Mouse (Mus musculus): Measurements from ENCODE around the gene Alox12b. TPM values are rescaled to one million over a fixed set of nuclear protein-coding genes. Genes with fewer than 3 reads are reported as not detected.

Gene Alox12b
- polyA plus RNA-seq, 1 experiment, result not detected

GRCm38 (mm10) chr11:69179512-69179911 lies 22.7 kb downstream of the Alox12b start:
- Histone ChIP-seq H3K4me1 (ENCODE audit: control insufficient read depth, insufficient read depth, insufficient read length, low read length) (no peaks in the 10 kb centered on the region), H3K4me3 (ENCODE audit: insufficient read depth, low read depth, low read length) (no peak overlapping the region), H3K27ac (replicated peaks; ENCODE audit: low read depth, low read length) (no peak overlapping the region)

DNA sequence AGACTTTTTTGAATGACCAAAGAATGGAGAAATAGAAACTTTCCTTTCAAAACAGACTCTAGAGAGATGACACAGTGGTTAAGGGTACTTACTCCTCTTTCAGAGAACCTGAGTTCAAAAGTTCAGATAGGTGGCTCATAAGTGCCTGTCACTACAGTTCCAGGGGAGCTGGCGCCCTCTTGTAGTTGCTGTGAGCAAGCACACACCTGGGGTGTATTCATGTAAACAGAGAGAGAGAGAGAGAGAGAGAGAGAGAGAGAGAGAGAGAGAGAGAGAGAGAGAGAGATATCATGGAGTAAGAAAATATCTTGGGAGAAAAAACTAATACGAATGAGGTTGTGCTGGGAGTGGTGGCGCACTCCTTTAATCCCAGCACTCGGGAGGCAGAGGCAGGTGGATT lies 23.3 kb downstream of the Alox12b start:
- H3K27ac ChIP-seq (replicated peaks; ENCODE audit: low read depth, low read length), result no peak overlapping the region
- H3K4me1 ChIP-seq (ENCODE audit: control insufficient read depth, insufficient read depth, insufficient read length, low read length), result no peaks in the 10 kb centered on the region
- no peak overlapping the region for H3K4me3 ChIP-seq (ENCODE audit: insufficient read depth, low read depth, low read length)

DNA sequence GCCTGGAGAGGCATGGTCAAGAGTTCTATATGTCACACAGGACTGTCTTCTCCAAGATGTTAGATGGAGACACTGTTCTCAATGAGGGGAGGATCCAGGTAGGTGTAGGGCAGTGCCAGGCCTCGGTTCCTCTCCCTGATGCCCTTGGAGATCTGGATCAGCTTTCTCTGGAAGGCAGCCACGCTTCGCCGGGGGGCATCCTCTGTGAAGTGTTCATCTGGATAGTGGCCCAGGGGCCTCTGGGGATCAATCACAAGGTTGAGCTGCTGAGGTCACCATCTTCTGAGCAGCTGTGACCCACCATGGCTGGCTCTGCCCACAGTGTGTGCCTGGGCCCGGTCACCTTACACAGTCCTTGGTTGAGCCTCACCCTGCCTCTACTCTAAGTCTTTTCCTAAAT lies 28.2 kb downstream of the Alox12b start:
- Histone ChIP-seq H3K4me1 (ENCODE audit: control insufficient read depth, insufficient read depth, insufficient read length, low read length) (no peaks in the 10 kb centered on the region), H3K4me3 (ENCODE audit: insufficient read depth, low read depth, low read length) (no peak overlapping the region), H3K27ac (replicated peaks; ENCODE audit: low read depth, low read length) (no peak overlapping the region)

DNA sequence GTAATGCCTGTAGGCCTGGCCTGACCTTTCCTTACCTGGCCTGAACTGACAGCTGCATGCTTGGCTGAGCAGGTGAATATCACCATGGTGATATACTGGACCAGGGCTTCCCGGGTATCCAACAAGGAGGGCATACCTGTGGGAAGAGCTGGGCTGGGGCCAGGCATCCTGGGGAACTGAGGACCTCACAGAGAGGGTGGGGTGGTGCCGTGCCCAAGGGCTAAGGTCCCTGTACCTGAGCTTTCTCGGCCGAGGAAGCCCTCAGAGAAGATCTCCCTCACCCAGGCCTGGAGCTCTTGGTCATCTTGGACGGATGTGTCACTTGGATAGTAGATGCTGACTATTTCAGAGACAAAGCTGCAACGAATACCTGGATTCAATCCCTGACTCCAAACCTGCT lies 29.1 kb downstream of the Alox12b start:
- Histone ChIP-seq H3K4me1 (ENCODE audit: control insufficient read depth, insufficient read depth, insufficient read length, low read length) (no peaks in the 10 kb centered on the region), H3K4me3 (ENCODE audit: insufficient read depth, low read depth, low read length) (no peak overlapping the region), H3K27ac (replicated peaks; ENCODE audit: low read depth, low read length) (no peak overlapping the region)

DNA sequence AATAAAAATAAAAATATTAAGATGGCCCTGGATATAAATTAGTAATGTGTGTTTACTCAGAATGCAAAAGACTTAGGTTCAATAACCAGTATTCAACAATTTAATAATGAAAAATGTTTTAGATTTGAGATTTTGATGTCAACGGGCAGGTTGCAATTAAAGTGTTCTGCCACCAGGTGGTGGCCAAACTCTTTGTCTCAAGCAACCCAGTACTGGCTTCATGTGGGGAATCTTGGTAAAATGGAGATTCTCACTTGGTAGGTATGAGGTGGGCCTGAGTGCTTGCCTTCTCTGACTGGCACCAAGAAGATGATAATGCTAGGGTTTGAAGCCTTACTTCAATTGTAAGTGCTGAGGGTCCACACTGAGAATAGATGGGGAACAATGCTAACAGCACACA lies 36.1 kb downstream of the Alox12b start:
- H3K4me3 ChIP-seq (ENCODE audit: insufficient read depth, low read depth, low read length), result no peak overlapping the region
- no peak overlapping the region for H3K27ac ChIP-seq (replicated peaks; ENCODE audit: low read depth, low read length)
- no peaks in the 10 kb centered on the region for H3K4me1 ChIP-seq (ENCODE audit: control insufficient read depth, insufficient read depth, insufficient read length, low read length)

DNA sequence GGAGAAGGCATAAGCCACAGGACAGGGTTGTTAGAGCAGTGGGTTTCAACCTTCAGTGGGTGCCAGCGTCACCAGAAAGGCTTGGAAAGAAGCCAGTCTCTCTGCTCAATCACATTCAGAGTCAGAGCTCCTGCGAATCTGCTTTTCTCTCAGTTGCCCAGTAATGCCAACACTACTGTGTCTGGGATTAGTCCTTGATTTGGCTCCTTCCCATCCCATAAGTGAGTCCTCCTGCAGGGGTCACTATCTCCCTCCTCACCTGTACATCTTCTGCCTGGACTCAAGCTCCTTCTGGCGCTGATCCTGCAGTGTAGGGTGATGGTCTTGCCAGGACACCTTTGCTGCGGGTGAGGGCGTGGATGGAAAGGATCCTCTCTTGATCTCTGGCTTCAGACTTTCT lies 40.0 kb downstream of the Alox12b start:
- no peaks in the 10 kb centered on the region for H3K4me1 ChIP-seq (ENCODE audit: control insufficient read depth, insufficient read depth, insufficient read length, low read length)
- no peak overlapping the region for H3K4me3 ChIP-seq (ENCODE audit: insufficient read depth, low read depth, low read length)
- no peak overlapping the region for H3K27ac ChIP-seq (replicated peaks; ENCODE audit: low read depth, low read length)

DNA sequence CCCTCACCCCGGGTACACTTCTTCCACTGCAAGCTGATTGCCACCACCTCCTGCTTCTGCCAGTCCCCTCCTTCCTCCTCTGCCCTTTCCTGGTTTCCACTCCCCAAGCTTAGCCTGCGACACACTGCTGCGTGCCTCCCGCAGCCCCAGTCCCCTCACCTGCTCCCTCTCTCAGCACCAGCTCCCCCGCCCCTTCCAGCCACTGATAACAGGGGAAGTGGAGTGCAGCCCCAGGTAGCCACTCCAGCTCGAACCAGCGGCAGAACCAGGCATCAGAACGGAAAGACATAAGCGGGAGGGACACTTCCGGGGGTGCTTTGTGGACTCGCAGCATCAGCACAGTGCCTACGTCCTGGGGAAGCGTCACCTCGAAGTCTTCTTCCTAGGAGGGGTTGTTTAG lies 40.4 kb downstream of the Alox12b start:
- 0 out of 2 replicates have a peak overlapping the region, but pooled peaks have one; percentile 5 for H3K4me3 ChIP-seq (ENCODE audit: insufficient read depth, low read depth, low read length)

GRCm38 (mm10) chr11:69197743-69198142 lies 41.0 kb downstream of the Alox12b start, which contains the start of gene Alox8:
Gene Alox8 (minus strand): TSS chr11:69197843.
- H3K4me1 ChIP-seq (ENCODE audit: control insufficient read depth, insufficient read depth, insufficient read length, low read length), result no peaks in the 10 kb centered on the region
- 0 out of 2 replicates have a peak within 1 kb of the TSS, but pooled peaks have one; percentile 5 for H3K4me3 ChIP-seq (ENCODE audit: insufficient read depth, low read depth, low read length)
- H3K27ac ChIP-seq (replicated peaks; ENCODE audit: low read depth, low read length), result no peak within 1 kb of the TSS

More for the DNA sequence above, 40.4 kb downstream of the Alox12b start:
- no peaks in the 10 kb centered on the region for H3K4me1 ChIP-seq (ENCODE audit: control insufficient read depth, insufficient read depth, insufficient read length, low read length)
- H3K27ac ChIP-seq (replicated peaks; ENCODE audit: low read depth, low read length), result no peak overlapping the region

GRCm38 (mm10) chr11:69199251-69199650 lies 42.5 kb downstream of the Alox12b start:
- no peak overlapping the region for H3K4me3 ChIP-seq (ENCODE audit: insufficient read depth, low read depth, low read length)
- no peak overlapping the region for H3K27ac ChIP-seq (replicated peaks; ENCODE audit: low read depth, low read length)
- H3K4me1 ChIP-seq (ENCODE audit: control insufficient read depth, insufficient read depth, insufficient read length, low read length), result no peaks in the 10 kb centered on the region

DNA sequence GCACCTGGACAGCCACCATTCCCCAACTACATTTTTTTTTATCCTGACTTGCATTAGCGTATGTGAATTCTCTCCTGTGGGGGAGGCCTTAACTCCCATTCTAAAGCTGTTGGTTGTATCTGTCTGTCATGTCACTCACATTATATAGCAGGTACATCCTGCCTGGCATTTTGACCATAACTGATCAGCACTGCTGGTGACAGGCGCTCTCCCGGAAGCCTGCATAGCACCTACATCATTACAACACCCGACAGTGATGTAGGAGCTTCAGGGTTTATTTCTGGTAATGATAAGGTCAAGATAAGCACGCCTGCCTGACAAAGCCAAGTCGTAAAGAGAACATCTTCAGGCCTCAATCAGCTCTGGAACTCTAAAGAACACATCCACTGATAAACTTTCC lies 43.4 kb downstream of the Alox12b start:
- Histone ChIP-seq H3K4me1 (ENCODE audit: control insufficient read depth, insufficient read depth, insufficient read length, low read length) (no peaks in the 10 kb centered on the region), H3K4me3 (ENCODE audit: insufficient read depth, low read depth, low read length) (no peak overlapping the region), H3K27ac (replicated peaks; ENCODE audit: low read depth, low read length) (no peak overlapping the region)

GRCm38 (mm10) chr11:69202469-69203230 lies 45.9 kb downstream of the Alox12b start:
- Histone ChIP-seq H3K27ac (replicated peaks; ENCODE audit: low read depth, low read length) (no peak overlapping the region), H3K4me1 (ENCODE audit: control insufficient read depth, insufficient read depth, insufficient read length, low read length) (no peaks in the 10 kb centered on the region), H3K4me3 (ENCODE audit: insufficient read depth, low read depth, low read length) (no peak overlapping the region)

DNA sequence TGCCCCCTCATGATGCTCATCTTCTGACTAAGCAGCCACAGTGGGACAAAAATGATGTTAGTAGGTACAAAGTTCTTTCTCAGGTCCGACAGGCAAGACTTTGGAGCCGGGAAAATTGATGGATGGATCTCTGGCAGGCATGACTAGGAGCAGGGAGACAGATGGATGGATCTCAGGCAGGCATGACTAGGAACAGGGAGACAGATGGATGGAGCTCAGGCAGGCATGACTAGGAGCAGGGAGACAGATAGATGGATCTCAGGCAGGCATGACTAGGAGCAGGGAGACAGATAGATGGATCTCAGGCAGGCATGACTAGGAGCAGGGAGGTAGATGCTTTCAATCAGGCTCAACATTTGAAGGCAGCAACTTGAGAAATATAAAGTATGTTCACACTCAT lies 54.6 kb downstream of the Alox12b start:
- no peak overlapping the region for H3K27ac ChIP-seq (replicated peaks; ENCODE audit: low read depth, low read length)
- no peaks in the 10 kb centered on the region for H3K4me1 ChIP-seq (ENCODE audit: control insufficient read depth, insufficient read depth, insufficient read length, low read length)
- no peak overlapping the region for H3K4me3 ChIP-seq (ENCODE audit: insufficient read depth, low read depth, low read length)

- Histone ChIP-seq H3K4me3 (ENCODE audit: insufficient read depth, low read depth, low read length) (no peak overlapping the region), H3K4me1 (ENCODE audit: control insufficient read depth, insufficient read depth, insufficient read length, low read length) (no peaks in the 10 kb centered on the region), H3K27ac (replicated peaks; ENCODE audit: low read depth, low read length) (no peak overlapping the region)
These were observed 60.6 kb downstream of the Alox12b start for GRCm38 (mm10) chr11:69217411-69217810.

- H3K27ac ChIP-seq (replicated peaks; ENCODE audit: low read depth, low read length), result no peak overlapping the region
- no peaks in the 10 kb centered on the region for H3K4me1 ChIP-seq (ENCODE audit: control insufficient read depth, insufficient read depth, insufficient read length, low read length)
These were observed 61.9 kb downstream of the Alox12b start for GRCm38 (mm10) chr11:69218661-69219060.

More at GRCm38 (mm10) chr11:69218661-69219060, 61.9 kb downstream of the Alox12b start:
- H3K4me3 ChIP-seq (ENCODE audit: insufficient read depth, low read depth, low read length), result no peak overlapping the region
